Mouse (Mus musculus) heart, adult 2 months (tissue): ENCODE measurements around the gene Gadd45g. TPM values are rescaled to one million over a fixed set of nuclear protein-coding genes. Genes with fewer than 3 reads are reported as not detected.

Experiments
- DNase-seq, 2 experiments: peaks; one replicate each; pipeline ENCODE4 v3.0.0; 2021
- H3K27ac ChIP-seq: fragments of 200-600 bp; 2 replicates; pipeline ENCODE4 v1.8.1; 2022
- H3K27me3 ChIP-seq: fragments of 200-500 bp; 2 replicates; pipeline ENCODE4 v1.6.1; 2012; ENCODE audit warnings: mild to moderate bottlenecking, low read length, inconsistent platforms, mixed read lengths; ENCODE audit not compliant: control insufficient read depth, insufficient read depth
- H3K36me3 ChIP-seq: fragments of 200-500 bp; 2 replicates; pipeline ENCODE4 v1.6.1; 2012; ENCODE audit warnings: low read length, inconsistent platforms; ENCODE audit not compliant: control insufficient read depth, insufficient read depth
- H3K4me1 ChIP-seq: fragments of 200-500 bp; 2 replicates; pipeline ENCODE4 v1.6.1; 2011; ENCODE audit warnings: low read length; ENCODE audit not compliant: control insufficient read depth, insufficient read depth
- H3K4me3 ChIP-seq: fragments of 200-600 bp; 2 replicates; pipeline ENCODE4 v1.8.1; 2022
- H3K79me2 ChIP-seq: fragments of 200-500 bp; replicated peaks from 2 replicates; pipeline ENCODE4 v1.6.1; 2012; ENCODE audit warnings: mild to moderate bottlenecking, inconsistent platforms, low read length, moderate library complexity, mixed read lengths; ENCODE audit not compliant: control insufficient read depth, insufficient read depth
- H3K9ac ChIP-seq: fragments of 200-500 bp; 2 replicates; pipeline ENCODE4 v1.6.1; 2012; ENCODE audit warnings: low read depth, mild to moderate bottlenecking, control low read depth, inconsistent platforms, low read length, mixed read lengths
- CTCF ChIP-seq: fragments of 200-600 bp; IDR thresholded peaks from 2 replicates; pipeline ENCODE4 v1.8.1; 2022; ENCODE audit warnings: antibody characterized with exemption, mild to moderate bottlenecking, moderate library complexity
- EP300 ChIP-seq: fragments of 200-500 bp; IDR thresholded peaks from 2 replicates; pipeline ENCODE4 v1.6.1; 2011; ENCODE audit warnings: low read depth, low read length, control low read depth; ENCODE audit not compliant: insufficient read depth
- POLR2A ChIP-seq: fragments of 200-500 bp; IDR thresholded peaks from 2 replicates; pipeline ENCODE4 v1.6.1; 2011; ENCODE audit warnings: mild to moderate bottlenecking, low read depth, low read length, control low read depth; ENCODE audit not compliant: insufficient read depth
- WGBS: fragments of 180-500 bp; shearing (Covaris S2); methylation state at CpG from one replicate; pipeline ENCODE4 v1.1.7; 2018; 5-methylcytosine and 5-hydroxymethylcytosine counted together
- intact Hi-C: fragments of 180-260 bp; cut with DNase I; formaldehyde crosslinking; loops from one replicate; pipeline ENCODE4 v1.15.1; 2025
- long read RNA-seq: library from polyadenylated mRNA; stranded (forward); transcript quantifications from one replicate; pipeline ENCODE4 v2.0.0, GENCODE M21; 2021
- polyA plus RNA-seq: library from polyadenylated mRNA; depleted of rRNA; stranded (reverse); fragments of >200 nt; gene quantifications from 2 replicates; pipeline ENCODE4 v1.2.3, GENCODE M21; 2012; rRNA removed
- total RNA-seq, 2 experiments: library from RNA; stranded (reverse); gene quantifications; 2 replicates each; pipeline ENCODE4 v1.2.3; 2021

Gene Gadd45g
- total RNA-seq, result 10 to 100 TPM in 1 of 2 experiments, 1 to 10 TPM in 1; 8.2 to 19.0 TPM
- polyA plus RNA-seq, result 19.7 and 24.3 TPM in 2 replicates
- long read RNA-seq, transcript Gadd45g-201 (4 exons, 1,071 nt), result major isoform, 38 of 39 reads
- long read RNA-seq, partial matches to known transcripts, result 1 of 39 reads
- long read RNA-seq, other reads (novel, unspliced or antisense), result 0 of 39 reads

GRCm38 (mm10) chr13:51846301-51846867, at the start of gene Gadd45g:
Gene Gadd45g (plus strand): TSS chr13:51846678.
- intact Hi-C loops, result loop anchor here (2.0 to 5.0 kb wide), 5 partner anchors 116 to 241 kb away; no protein-coding TSS in a partner anchor
- H3K36me3 ChIP-seq, result no peaks in the 10 kb centered on the region

DNA sequence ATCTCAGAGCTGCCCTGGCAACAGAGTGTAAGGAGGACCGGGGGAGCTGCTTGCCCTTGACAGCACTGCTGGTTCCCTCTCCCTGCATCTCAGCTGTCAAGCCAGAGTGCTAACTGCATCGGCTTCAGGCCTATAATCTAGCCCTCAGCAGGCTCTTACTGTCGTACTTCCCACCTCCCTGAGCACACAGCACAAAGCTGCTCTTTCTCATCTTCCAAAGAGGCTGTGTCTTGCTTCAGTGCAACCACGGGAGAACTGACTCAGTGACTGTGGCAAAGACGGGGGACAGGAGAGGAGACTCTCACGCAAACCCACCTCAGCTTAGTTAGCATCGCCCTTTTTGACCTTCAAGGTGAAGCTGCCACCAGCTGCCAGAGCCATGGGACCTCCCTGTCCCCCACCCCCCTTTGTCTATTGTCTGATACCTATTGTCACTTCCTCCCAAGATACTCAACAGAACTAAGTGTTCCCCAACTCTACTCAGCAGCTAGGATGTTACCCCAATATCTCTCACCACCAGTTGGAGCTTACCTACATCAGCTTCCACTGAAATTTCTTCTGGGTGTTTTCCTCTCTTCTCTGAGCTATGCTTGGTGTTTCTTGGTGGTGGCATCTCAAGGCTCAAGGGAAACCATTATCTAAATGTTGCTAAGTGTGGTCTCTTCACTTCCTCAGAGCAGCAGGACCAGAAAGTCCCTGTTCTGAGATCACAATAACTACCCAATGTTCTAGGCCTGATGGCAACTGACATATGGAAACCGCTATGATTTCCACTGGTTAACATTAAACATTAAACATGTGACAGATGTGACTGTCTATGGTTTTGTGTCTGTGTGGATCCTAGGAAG, 48.4 kb upstream of the Gadd45g start:
- intact Hi-C loops, result no loop called here
- no peak for TF ChIP-seq EP300
- no peak for TF ChIP-seq POLR2A
- no peak for TF ChIP-seq CTCF
- Histone ChIP-seq H3K9ac (no peak overlapping the region), H3K4me3 (no peak overlapping the region), H3K79me2 (no peaks in the 10 kb centered on the region), H3K27ac (no peak overlapping the region), H3K27me3 (no peaks in the 10 kb centered on the region), H3K4me1 (no peaks in the 10 kb centered on the region), H3K36me3 (no peaks in the 10 kb centered on the region)
- no peak for DNase-seq
- WGBS, result 72% methylated on average over 8 of the region's 8 CpGs

More at GRCm38 (mm10) chr13:51846301-51846867, at the start of gene Gadd45g:
- under 1% methylated on average over 31 of the region's 31 CpGs for WGBS
- DNase-seq, result peak; percentile 95 to 96
- Histone ChIP-seq H3K4me3 (peak within 1 kb of the TSS; percentile 83), H3K27me3 (no peaks in the 10 kb centered on the region), H3K4me1 (peaks cover 9% of the 10 kb centered on the region), H3K9ac (peak within 1 kb of the TSS; percentile 81), H3K79me2 (no peaks in the 10 kb centered on the region), H3K27ac (peak within 1 kb of the TSS; percentile 97)
- TF ChIP-seq EP300, result peak; percentile 66; the same call in 1 of the 2 replicates
- peak; percentile 43 for TF ChIP-seq CTCF
- TF ChIP-seq POLR2A, result peak; percentile 99

DNA sequence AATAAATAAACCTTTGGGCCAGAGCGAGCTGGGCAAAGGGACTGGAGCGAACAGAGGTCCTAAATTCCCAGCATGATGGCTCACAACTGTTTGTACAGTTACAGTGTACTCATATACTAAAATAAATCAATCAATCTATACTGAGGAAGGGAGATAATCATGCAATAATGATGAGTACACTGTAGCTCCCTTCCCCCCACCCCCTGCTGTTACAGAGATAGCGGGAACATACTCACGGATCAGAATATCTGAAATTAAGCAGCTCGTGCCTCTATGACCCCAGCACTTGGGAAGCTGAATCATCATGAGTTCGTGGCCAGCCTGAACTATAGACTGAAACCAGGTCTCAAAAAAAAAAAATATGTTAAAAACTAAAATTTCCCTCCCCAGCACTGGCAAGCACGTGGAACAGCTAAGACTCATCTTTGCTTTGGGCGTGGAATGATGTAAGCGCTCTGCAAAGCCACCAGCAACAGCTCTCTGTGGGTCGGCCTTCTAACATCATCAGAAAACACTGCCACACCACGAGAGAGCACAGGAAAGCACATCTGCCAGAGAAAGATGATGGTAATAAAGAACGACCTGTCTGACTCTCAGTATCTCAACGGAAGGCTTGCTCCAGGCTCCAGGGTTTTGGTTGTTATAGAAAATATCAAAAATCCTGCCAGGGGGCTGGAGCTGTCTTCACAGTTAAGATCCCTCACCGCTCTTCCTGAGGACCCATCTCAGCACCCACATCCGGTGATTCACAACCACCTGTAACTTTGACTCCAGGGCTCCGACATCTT, 46.5 kb upstream of the Gadd45g start:
- Histone ChIP-seq H3K9ac (no peak overlapping the region), H3K4me1 (no peaks in the 10 kb centered on the region)
- 82% methylated on average over 16 of the region's 16 CpGs for WGBS

DNA sequence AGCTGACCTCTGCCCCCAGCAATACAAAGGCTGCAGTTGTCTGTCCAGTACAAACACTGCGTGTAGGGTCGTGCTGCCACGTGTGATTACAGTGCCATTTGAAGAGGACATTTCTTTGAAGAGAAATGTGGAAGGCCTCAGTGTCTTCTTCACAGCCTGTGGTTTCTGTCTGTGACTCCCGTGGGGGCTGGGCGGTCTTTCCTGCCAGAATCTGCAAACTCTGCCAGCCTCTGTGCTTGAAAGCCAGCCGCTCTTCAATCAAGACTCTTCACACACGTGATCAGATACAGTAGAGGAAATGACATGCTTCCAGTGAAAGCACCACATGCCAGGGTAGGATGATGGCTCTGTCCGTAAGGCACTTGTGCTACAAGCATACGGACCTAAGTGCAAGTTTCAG, 45.6 kb upstream of the Gadd45g start:
- peak in 1 of 2 experiments; percentile 22 for DNase-seq
- no peaks in the 10 kb centered on the region for H3K36me3 ChIP-seq
- H3K79me2 ChIP-seq, result no peaks in the 10 kb centered on the region
- intact Hi-C loops, result no loop called here
- H3K4me1 ChIP-seq, result no peaks in the 10 kb centered on the region
- H3K27me3 ChIP-seq, result no peaks in the 10 kb centered on the region
- no peak overlapping the region for H3K27ac ChIP-seq
- no peak for TF ChIP-seq EP300
- H3K9ac ChIP-seq, result no peak overlapping the region
- no peak overlapping the region for H3K4me3 ChIP-seq
- WGBS, result 44% methylated on average over 9 of the region's 9 CpGs

More for the DNA sequence above, 46.5 kb upstream of the Gadd45g start:
- Histone ChIP-seq H3K36me3 (no peaks in the 10 kb centered on the region), H3K27ac (no peak overlapping the region), H3K4me3 (no peak overlapping the region), H3K27me3 (no peaks in the 10 kb centered on the region), H3K79me2 (no peaks in the 10 kb centered on the region)
- TF ChIP-seq EP300, result no peak
- no peak for DNase-seq
- intact Hi-C loops, result no loop called here

DNA sequence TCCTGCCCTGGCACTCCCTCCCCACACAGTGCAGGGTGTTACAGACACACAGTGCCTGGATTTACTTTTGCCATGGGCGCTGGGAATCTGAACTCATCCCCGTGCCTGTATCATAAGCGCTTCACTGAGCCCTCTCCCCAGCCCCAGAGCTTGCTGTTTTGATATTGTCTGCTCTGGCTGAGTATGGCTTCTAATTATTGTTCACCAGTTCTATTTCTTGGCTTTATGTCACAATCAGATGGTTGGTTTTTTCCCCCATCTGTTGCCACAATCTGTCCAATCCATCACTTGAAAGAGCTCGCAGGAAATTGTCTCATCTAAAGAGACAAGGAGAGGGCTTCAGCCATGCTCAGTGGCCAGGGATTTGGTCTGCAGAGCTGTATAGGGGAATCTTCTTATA, 40.8 kb upstream of the Gadd45g start:
- TF ChIP-seq EP300, result no peak
- TF ChIP-seq POLR2A, result no peak
- no peak for TF ChIP-seq CTCF
- Histone ChIP-seq H3K27ac (no peak overlapping the region), H3K79me2 (no peaks in the 10 kb centered on the region), H3K27me3 (no peaks in the 10 kb centered on the region), H3K4me3 (no peak overlapping the region), H3K9ac (no peak overlapping the region), H3K4me1 (no peaks in the 10 kb centered on the region), H3K36me3 (no peaks in the 10 kb centered on the region)
- intact Hi-C loops, result no loop called here
- whole genome bisulfite sequencing, result 75% methylated on average over 4 of the region's 4 CpGs
- no peak for DNase-seq
